In the genomic region with DNA sequence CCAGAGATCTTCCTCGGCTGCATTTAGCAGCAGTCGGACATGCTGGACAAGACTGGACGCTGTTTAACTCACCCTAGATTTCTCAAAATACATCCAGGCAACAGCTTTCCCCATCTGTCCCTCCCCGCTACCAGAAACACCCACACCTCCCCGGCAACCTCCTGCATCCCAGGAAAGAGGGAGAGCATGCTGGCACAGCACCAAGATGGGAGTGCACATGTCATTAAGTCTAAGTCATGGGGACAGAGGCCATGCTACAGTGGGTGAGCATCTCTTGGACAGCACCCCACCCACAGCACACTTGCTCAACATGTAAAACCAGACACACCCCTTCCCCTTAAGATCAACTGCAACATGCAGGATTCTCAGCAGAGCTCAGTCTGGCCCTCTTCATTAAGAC, we compare ENCODE assay signal across 12 mouse cellular contexts. TPM values are rescaled to one million over a fixed set of nuclear protein-coding genes. Genes with fewer than 3 reads are reported as not detected.
A peak's percentile ranks its signal among the peaks of the same experiment; 100 is the strongest.
DNase-seq lines count a peak whose midpoint lies in the region; ATAC-seq and TF ChIP-seq lines count a peak whose summit lies in the region.
"Had no signal": no experiment of that assay in that cellular context is flagged by ENCODE, and none has a peak within 500 bp of the region (broad histone marks: within the 10 kb centered on the region; RNA-seq: fewer than 3 reads in every experiment).

No protein-coding gene starts in this region.

- H3K4me2 ChIP-seq in midbrain, embryonic 11.5 days = no peak overlapping the region
- no peak overlapping the region for H3K4me2 ChIP-seq in midbrain, postnatal 0 days (ENCODE audit: low read depth, low read length, poor library complexity, severe bottlenecking)
- no peak overlapping the region for H3K4me2 ChIP-seq in heart, embryonic 16.5 days (ENCODE audit: low read depth, low read length)
- H3K4me2 ChIP-seq: neural tube, embryonic 15.5 days had no signal

- H3K9ac ChIP-seq in midbrain, embryonic 11.5 days (ENCODE audit: low read length) = no peak overlapping the region
- H3K9ac ChIP-seq in midbrain, postnatal 0 days (replicated peaks; ENCODE audit: low read length, poor library complexity, severe bottlenecking) = no peak overlapping the region
- H3K9ac ChIP-seq in heart, embryonic 16.5 days (ENCODE audit: low read length) = no peak overlapping the region
- H3K9ac ChIP-seq: neural tube, embryonic 15.5 days had no signal

- H3K9me3 ChIP-seq in midbrain, embryonic 11.5 days (ENCODE audit: control insufficient read depth, low read length) = no peaks in the 10 kb centered on the region
- no peaks in the 10 kb centered on the region for H3K9me3 ChIP-seq in midbrain, postnatal 0 days (ENCODE audit: low read length)
- H3K9me3 ChIP-seq in heart, embryonic 16.5 days (replicated peaks; ENCODE audit: control insufficient read depth, low read length) = no peaks in the 10 kb centered on the region
- H3K9me3 ChIP-seq: megakaryocyte, embryonic 14.5 days; neural tube, embryonic 15.5 days had no signal

- no peak for TF ChIP-seq CTCF in midbrain, postnatal 0 days (IDR thresholded peaks at IDR 0.05)

- peaks cover 28% of the 10 kb centered on the region for H3K4me1 ChIP-seq in midbrain, embryonic 11.5 days (ENCODE audit: control insufficient read depth, insufficient read depth, low read length)
- H3K4me1 ChIP-seq in midbrain, postnatal 0 days (ENCODE audit: insufficient read depth, low read length) = peaks cover 19% of the 10 kb centered on the region; the same call in 1 of the 2 replicates
- peaks cover 65% of the 10 kb centered on the region for H3K4me1 ChIP-seq in heart, embryonic 16.5 days (ENCODE audit: control insufficient read depth, insufficient read depth, low read length)

- peaks cover 22% of the 10 kb centered on the region for H3K27me3 ChIP-seq in midbrain, embryonic 11.5 days (ENCODE audit: control insufficient read depth, insufficient read depth, low read length)
- peaks cover 14% of the 10 kb centered on the region for H3K27me3 ChIP-seq in midbrain, postnatal 0 days (ENCODE audit: insufficient read depth, low read length)
- no peaks in the 10 kb centered on the region for H3K27me3 ChIP-seq in heart, embryonic 16.5 days (ENCODE audit: control insufficient read depth, insufficient read depth, low read length)

- WGBS in midbrain, embryonic 11.5 days = 88% methylated on average over 5 of the region's 5 CpGs
- WGBS in midbrain, postnatal 0 days = 77% methylated on average over 5 of the region's 5 CpGs
- 40% methylated on average over 5 of the region's 5 CpGs for WGBS in heart, embryonic 16.5 days

- H3K4me3 ChIP-seq in midbrain, embryonic 11.5 days (ENCODE audit: low read depth, low read length) = no peak overlapping the region
- no peak overlapping the region for H3K4me3 ChIP-seq in midbrain, postnatal 0 days (ENCODE audit: low read depth, low read length)
- H3K4me3 ChIP-seq in heart, embryonic 16.5 days (ENCODE audit: low read length) = no peak overlapping the region
- H3K4me3 ChIP-seq: megakaryocyte, embryonic 14.5 days; neural tube, embryonic 15.5 days had no signal

- ATAC-seq in midbrain, embryonic 11.5 days (ENCODE audit: low FRiP score) = no peak
- no peak for ATAC-seq in midbrain, postnatal 0 days (ENCODE audit: low FRiP score)
- ATAC-seq in heart, embryonic 16.5 days (replicated peaks; ENCODE audit: extremely low read depth, insufficient read depth, low FRiP score) = no peak
- peak; percentile 34 for ATAC-seq in megakaryocyte, adult 5-6 weeks (ENCODE audit: poor library complexity, severe bottlenecking)
- ATAC-seq: CD4-positive, CD25-positive, alpha-beta regulatory T cell, adult 4 months; forebrain, embryonic 16.5 days had no signal

- peak; percentile 16 to 18 for DNase-seq in gastrocnemius, postnatal 36 days
- no peak for DNase-seq in gastrocnemius, postnatal 14 days
- peak; percentile 54 for DNase-seq in midbrain, embryonic 11.5 days (ENCODE audit: low spot score, missing footprints)
- no peak for DNase-seq in midbrain, postnatal 0 days (ENCODE audit: low spot score)
- no peak for DNase-seq in frontal cortex, postnatal 25 days (ENCODE audit: low spot score in 2 of 2)
- DNase-seq in Muller cell, postnatal 12 days (ENCODE audit: inconsistent ontology term) = no peak

- H3K36me3 ChIP-seq in midbrain, embryonic 11.5 days (ENCODE audit: control insufficient read depth, insufficient read depth, low read length) = no peaks in the 10 kb centered on the region
- no peaks in the 10 kb centered on the region for H3K36me3 ChIP-seq in midbrain, postnatal 0 days (ENCODE audit: insufficient read depth, low read length)
- 0 out of 2 replicates have a peak, but pooled peaks cover 2% of the 10 kb centered on the region for H3K36me3 ChIP-seq in heart, embryonic 16.5 days (ENCODE audit: control insufficient read depth, insufficient read depth)
- H3K36me3 ChIP-seq: neural tube, embryonic 15.5 days had no signal

- no peak overlapping the region for H3K27ac ChIP-seq in midbrain, embryonic 11.5 days (ENCODE audit: low read depth, low read length)
- H3K27ac ChIP-seq in midbrain, postnatal 0 days (ENCODE audit: low read depth, low read length) = no peak overlapping the region
- H3K27ac ChIP-seq in heart, embryonic 16.5 days (ENCODE audit: low read length) = peak overlapping the region; percentile 93
- H3K27ac ChIP-seq: neural tube, embryonic 15.5 days had no signal

- intact Hi-C loops in gastrocnemius, postnatal 36 days (cut with DNase I) = no loop called here
- intact Hi-C loops in gastrocnemius, postnatal 14 days (cut with DNase I; ENCODE audit: low total_unique reads) = no loop called here

RNA-seq across cellular contexts. Expression of a gene that starts 14.1 kb away (rescaled TPM):
- total RNA-seq in gastrocnemius, postnatal 36 days (2021) = 100 to 1,000 TPM; 236 to 254 TPM
- total RNA-seq in gastrocnemius, postnatal 14 days (2021) = 100 to 1,000 TPM; 142 to 224 TPM
- 7.3 and 9.7 TPM in 2 replicates for polyA plus RNA-seq in midbrain, embryonic 11.5 days (2014; fragmentation: Nextera tagmentation; extraction: Ambion mirVana)
- total RNA-seq in midbrain, postnatal 0 days (2014; rRNA removed) = 7.5 and 8.0 TPM in 2 replicates
- 14.5 and 15.1 TPM in 2 replicates for polyA plus RNA-seq in midbrain, postnatal 0 days (2015; fragmentation: Nextera tagmentation; extraction: Ambion mirVana)
- 77.5 and 89.6 TPM in 2 replicates for polyA plus RNA-seq in heart, embryonic 16.5 days (2015; fragmentation: Nextera tagmentation; extraction: Ambion mirVana)
- 1.3 and 4.5 TPM in 2 replicates for total RNA-seq in megakaryocyte, adult 5-6 weeks (2015)
- 1.1 and 1.3 TPM in 2 replicates for total RNA-seq in megakaryocyte, adult 5-6 weeks (2017)

RNA-seq across cellular contexts. Expression of a gene that starts 20.6 kb away (rescaled TPM):
- total RNA-seq in gastrocnemius, postnatal 36 days (2021) = not detected
- total RNA-seq in gastrocnemius, postnatal 14 days (2021) = under 1 TPM in 1 of 2 experiments, not detected in 1; 0.06 TPM
- polyA plus RNA-seq in midbrain, embryonic 11.5 days (2014; fragmentation: Nextera tagmentation; extraction: Ambion mirVana) = not detected in 2 replicates
- total RNA-seq in midbrain, postnatal 0 days (2014; rRNA removed) = 0.19 and 2.8 TPM in 2 replicates
- polyA plus RNA-seq in midbrain, postnatal 0 days (2015; fragmentation: Nextera tagmentation; extraction: Ambion mirVana) = 0.05 TPM in 1 of 2 replicates, not detected in the other
- 0.12 TPM in 1 of 2 replicates, not detected in the other for polyA plus RNA-seq in heart, embryonic 16.5 days (2015; fragmentation: Nextera tagmentation; extraction: Ambion mirVana)
- not detected in 2 replicates for total RNA-seq in megakaryocyte, adult 5-6 weeks (2015)
- total RNA-seq in megakaryocyte, adult 5-6 weeks (2017) = 0.24 TPM in 1 of 2 replicates, not detected in the other
- polyA plus RNA-seq: CD4-positive, CD25-positive, alpha-beta regulatory T cell, adult 4 months; forebrain, embryonic 16.5 days had no signal

RNA-seq across cellular contexts. Expression of a gene that starts 26.1 kb away (rescaled TPM):
- 1 to 10 TPM; 6.7 to 9.6 TPM for total RNA-seq in gastrocnemius, postnatal 36 days (2021)
- 10 to 100 TPM; 22.9 to 25.7 TPM for total RNA-seq in gastrocnemius, postnatal 14 days (2021)
- polyA plus RNA-seq in midbrain, embryonic 11.5 days (2014; fragmentation: Nextera tagmentation; extraction: Ambion mirVana) = 0.85 and 0.99 TPM in 2 replicates
- total RNA-seq in midbrain, postnatal 0 days (2014; rRNA removed) = 16.6 and 29.0 TPM in 2 replicates
- polyA plus RNA-seq in midbrain, postnatal 0 days (2015; fragmentation: Nextera tagmentation; extraction: Ambion mirVana) = 9.9 and 10.7 TPM in 2 replicates
- 3.5 and 4.2 TPM in 2 replicates for polyA plus RNA-seq in heart, embryonic 16.5 days (2015; fragmentation: Nextera tagmentation; extraction: Ambion mirVana)
- total RNA-seq in megakaryocyte, adult 5-6 weeks (2015) = 0.27 TPM in 1 of 2 replicates, not detected in the other
- 0.40 TPM in 1 of 2 replicates, not detected in the other for total RNA-seq in megakaryocyte, adult 5-6 weeks (2017)
- polyA plus RNA-seq: CD4-positive, CD25-positive, alpha-beta regulatory T cell, adult 4 months had no signal

RNA-seq across cellular contexts. Expression of a gene that starts 32.3 kb away (rescaled TPM):
- 1 to 10 TPM in 1 of 2 experiments, under 1 TPM in 1; 0.57 to 1.3 TPM for total RNA-seq in gastrocnemius, postnatal 36 days (2021)
- total RNA-seq in gastrocnemius, postnatal 14 days (2021) = 1 to 10 TPM in 1 of 2 experiments, under 1 TPM in 1; 0.23 to 1.2 TPM
- 0.23 and 0.36 TPM in 2 replicates for polyA plus RNA-seq in midbrain, embryonic 11.5 days (2014; fragmentation: Nextera tagmentation; extraction: Ambion mirVana)
- not detected in 2 replicates for total RNA-seq in midbrain, postnatal 0 days (2014; rRNA removed)
- 0.07 and 0.27 TPM in 2 replicates for polyA plus RNA-seq in midbrain, postnatal 0 days (2015; fragmentation: Nextera tagmentation; extraction: Ambion mirVana)
- 0.07 and 0.20 TPM in 2 replicates for polyA plus RNA-seq in heart, embryonic 16.5 days (2015; fragmentation: Nextera tagmentation; extraction: Ambion mirVana)
- not detected in 2 replicates for total RNA-seq in megakaryocyte, adult 5-6 weeks (2015)
- total RNA-seq in megakaryocyte, adult 5-6 weeks (2017) = not detected in 2 replicates
- polyA plus RNA-seq: CD4-positive, CD25-positive, alpha-beta regulatory T cell, adult 4 months had no signal

RNA-seq across cellular contexts. Expression of a gene that starts 32.4 kb away (rescaled TPM):
- 1 to 10 TPM; 2.1 to 3.6 TPM for total RNA-seq in gastrocnemius, postnatal 36 days (2021)
- total RNA-seq in gastrocnemius, postnatal 14 days (2021) = 1 to 10 TPM; 6.4 to 8.4 TPM
- 49.5 and 56.4 TPM in 2 replicates for polyA plus RNA-seq in midbrain, embryonic 11.5 days (2014; fragmentation: Nextera tagmentation; extraction: Ambion mirVana)
- 13.0 and 15.0 TPM in 2 replicates for total RNA-seq in midbrain, postnatal 0 days (2014; rRNA removed)
- polyA plus RNA-seq in midbrain, postnatal 0 days (2015; fragmentation: Nextera tagmentation; extraction: Ambion mirVana) = 33.4 and 34.1 TPM in 2 replicates
- polyA plus RNA-seq in heart, embryonic 16.5 days (2015; fragmentation: Nextera tagmentation; extraction: Ambion mirVana) = 31.7 and 36.6 TPM in 2 replicates
- 35.9 and 36.7 TPM in 2 replicates for total RNA-seq in megakaryocyte, adult 5-6 weeks (2015)
- total RNA-seq in megakaryocyte, adult 5-6 weeks (2017) = 16.3 and 20.9 TPM in 2 replicates

Comparison
In these comparisons a context has a peak if more than half of its experiments do, and no peak if none do; other contexts are left out.
1. DNase-seq: peak in gastrocnemius, postnatal 36 days (2 of 2) and midbrain, embryonic 11.5 days (single experiment); none in gastrocnemius, postnatal 14 days (single experiment), midbrain, postnatal 0 days (single experiment), frontal cortex, postnatal 25 days (0 of 2) and Muller cell, postnatal 12 days (single experiment).
2. RNA of a gene that starts 14.1 kb away (total RNA-seq): 236 to 254 TPM in gastrocnemius, postnatal 36 days and 142 to 224 TPM in gastrocnemius, postnatal 14 days; 7.5 to 8.0 TPM in midbrain, postnatal 0 days and 1.1 to 4.5 TPM in megakaryocyte, adult 5-6 weeks; every median in the first group is over 10 times any median in the second.
3. RNA of a gene that starts 26.1 kb away (total RNA-seq): 16.6 to 29.0 TPM in midbrain, postnatal 0 days, 22.9 to 25.7 TPM in gastrocnemius, postnatal 14 days and 6.7 to 9.6 TPM in gastrocnemius, postnatal 36 days; 0.27 to 0.40 TPM in megakaryocyte, adult 5-6 weeks; every median in the first group is over 4 times any median in the second.